Mouse (Mus musculus): ENCODE measurements around the gene Fxr2. TPM values are rescaled to one million over a fixed set of nuclear protein-coding genes. Genes with fewer than 3 reads are reported as not detected.
A peak's percentile ranks its signal among the peaks of the same experiment; 100 is the strongest.

The Fxr2 gene
- polyA plus RNA-seq, 1 experiment: 66.3 TPM

- TF ChIP-seq POLR2A (IDR thresholded peaks at IDR 0.05; ENCODE audit: borderline replicate concordance, control insufficient read depth, low read depth, low read length) (no peak), CTCF (IDR thresholded peaks at IDR 0.05; ENCODE audit: control insufficient read depth, insufficient read depth, low read length) (peak; percentile 19)
- no peak overlapping the region for H3K27ac ChIP-seq (ENCODE audit: control insufficient read depth, insufficient read depth, low read depth, low read length, poor library complexity)
- H3K4me3 ChIP-seq (replicated peaks; ENCODE audit: control insufficient read depth, low read depth, low read length): no peak overlapping the region
- 51% methylated on average over 1 of the region's 1 CpGs for WGBS
- peaks cover 1% of the 10 kb centered on the region; the same call in 1 of the 2 replicates for H3K4me1 ChIP-seq (ENCODE audit: control insufficient read depth, insufficient read depth, low read length)
These were observed 3.0 kb upstream of the Fxr2 start for GRCm38 (mm10) chr11:69629802-69630201.

GRCm38 (mm10) chr11:69633128-69633866 is 507 bp downstream of the Fxr2 start:
- TF ChIP-seq POLR2A (IDR thresholded peaks at IDR 0.05; ENCODE audit: borderline replicate concordance, control insufficient read depth, low read depth, low read length) (no peak), CTCF (IDR thresholded peaks at IDR 0.05; ENCODE audit: control insufficient read depth, insufficient read depth, low read length) (no peak)
- WGBS: under 1% methylated on average over 48 of the region's 50 CpGs
- peak overlapping the region; percentile 99 for H3K4me3 ChIP-seq (replicated peaks; ENCODE audit: control insufficient read depth, low read depth, low read length)

GRCm38 (mm10) chr11:69635471-69635870 is 2.7 kb downstream of the Fxr2 start:
- peaks cover 1% of the 10 kb centered on the region; the same call in 1 of the 2 replicates for H3K4me1 ChIP-seq (ENCODE audit: control insufficient read depth, insufficient read depth, low read length)
- H3K27ac ChIP-seq (ENCODE audit: control insufficient read depth, insufficient read depth, low read depth, low read length, poor library complexity): no peak overlapping the region
- TF ChIP-seq CTCF (IDR thresholded peaks at IDR 0.05; ENCODE audit: control insufficient read depth, insufficient read depth, low read length) (no peak), POLR2A (IDR thresholded peaks at IDR 0.05; ENCODE audit: borderline replicate concordance, control insufficient read depth, low read depth, low read length) (no peak)
- no peak overlapping the region for H3K4me3 ChIP-seq (replicated peaks; ENCODE audit: control insufficient read depth, low read depth, low read length)
- WGBS: 75% methylated on average over 3 of the region's 3 CpGs

More at GRCm38 (mm10) chr11:69633128-69633866, 507 bp downstream of the Fxr2 start:
- H3K27ac ChIP-seq (ENCODE audit: control insufficient read depth, insufficient read depth, low read depth, low read length, poor library complexity): peak overlapping the region; percentile 87
- peaks cover 1% of the 10 kb centered on the region; the same call in 1 of the 2 replicates for H3K4me1 ChIP-seq (ENCODE audit: control insufficient read depth, insufficient read depth, low read length)

GRCm38 (mm10) chr11:69645860-69646259 is 13.1 kb downstream of the Fxr2 start:
- TF ChIP-seq CTCF (IDR thresholded peaks at IDR 0.05; ENCODE audit: control insufficient read depth, insufficient read depth, low read length): no peak
- TF ChIP-seq POLR2A (IDR thresholded peaks at IDR 0.05; ENCODE audit: borderline replicate concordance, control insufficient read depth, low read depth, low read length): no peak
- no peak overlapping the region for H3K27ac ChIP-seq (ENCODE audit: control insufficient read depth, insufficient read depth, low read depth, low read length, poor library complexity)
- 86% methylated on average over 5 of the region's 5 CpGs for WGBS

GRCm38 (mm10) chr11:69653399-69653798 is 20.6 kb downstream of the Fxr2 start:
- H3K4me3 ChIP-seq (replicated peaks; ENCODE audit: control insufficient read depth, low read depth, low read length): no peak overlapping the region
- H3K27ac ChIP-seq (ENCODE audit: control insufficient read depth, insufficient read depth, low read depth, low read length, poor library complexity): no peak overlapping the region
- no peak for TF ChIP-seq CTCF (IDR thresholded peaks at IDR 0.05; ENCODE audit: control insufficient read depth, insufficient read depth, low read length)
- TF ChIP-seq POLR2A (IDR thresholded peaks at IDR 0.05; ENCODE audit: borderline replicate concordance, control insufficient read depth, low read depth, low read length): no peak
- no peaks in the 10 kb centered on the region; the same call in 1 of the 2 replicates for H3K4me1 ChIP-seq (ENCODE audit: control insufficient read depth, insufficient read depth, low read length)
- WGBS: 88% methylated on average over 5 of the region's 5 CpGs

More at GRCm38 (mm10) chr11:69645860-69646259, 13.1 kb downstream of the Fxr2 start:
- Histone ChIP-seq H3K4me3 (replicated peaks; ENCODE audit: control insufficient read depth, low read depth, low read length) (no peak overlapping the region), H3K4me1 (ENCODE audit: control insufficient read depth, insufficient read depth, low read length) (no peaks in the 10 kb centered on the region)

- TF ChIP-seq POLR2A (IDR thresholded peaks at IDR 0.05; ENCODE audit: borderline replicate concordance, control insufficient read depth, low read depth, low read length) (no peak), CTCF (IDR thresholded peaks at IDR 0.05; ENCODE audit: control insufficient read depth, insufficient read depth, low read length) (no peak)
- Histone ChIP-seq H3K4me1 (ENCODE audit: control insufficient read depth, insufficient read depth, low read length) (no peaks in the 10 kb centered on the region; the same call in 1 of the 2 replicates), H3K27ac (ENCODE audit: control insufficient read depth, insufficient read depth, low read depth, low read length, poor library complexity) (peak overlapping the region; percentile 8; the same call in 1 of the 2 replicates), H3K4me3 (replicated peaks; ENCODE audit: control insufficient read depth, low read depth, low read length) (no peak overlapping the region)
- WGBS: 37% methylated on average over 9 of the region's 9 CpGs
These were observed 22.0 kb downstream of the Fxr2 start for GRCm38 (mm10) chr11:69654760-69655159.

GRCm38 (mm10) chr11:69655264-69656064 is 22.7 kb downstream of the Fxr2 start, which contains the start of gene Sox15:
Gene Sox15, plus strand, starts transcription at chr11:69655314.
- H3K4me1 ChIP-seq (ENCODE audit: control insufficient read depth, insufficient read depth, low read length): no peaks in the 10 kb centered on the region; the same call in 1 of the 2 replicates
- TF ChIP-seq CTCF (IDR thresholded peaks at IDR 0.05; ENCODE audit: control insufficient read depth, insufficient read depth, low read length) (peak; percentile 71), POLR2A (IDR thresholded peaks at IDR 0.05; ENCODE audit: borderline replicate concordance, control insufficient read depth, low read depth, low read length) (no peak)
- 57% methylated on average over 34 of the region's 34 CpGs for WGBS
- H3K4me3 ChIP-seq (replicated peaks; ENCODE audit: control insufficient read depth, low read depth, low read length): no peak within 1 kb of the TSS
- peak within 1 kb of the TSS; percentile 9; the same call in 1 of the 2 replicates for H3K27ac ChIP-seq (ENCODE audit: control insufficient read depth, insufficient read depth, low read depth, low read length, poor library complexity)

- Histone ChIP-seq H3K27ac (ENCODE audit: control insufficient read depth, insufficient read depth, low read depth, low read length, poor library complexity) (no peak overlapping the region), H3K4me1 (ENCODE audit: control insufficient read depth, insufficient read depth, low read length) (no peaks in the 10 kb centered on the region; the same call in 1 of the 2 replicates), H3K4me3 (replicated peaks; ENCODE audit: control insufficient read depth, low read depth, low read length) (no peak overlapping the region)
- TF ChIP-seq POLR2A (IDR thresholded peaks at IDR 0.05; ENCODE audit: borderline replicate concordance, control insufficient read depth, low read depth, low read length) (no peak), CTCF (IDR thresholded peaks at IDR 0.05; ENCODE audit: control insufficient read depth, insufficient read depth, low read length) (no peak)
- WGBS: 87% methylated on average over 5 of the region's 5 CpGs
These were observed 23.3 kb downstream of the Fxr2 start for GRCm38 (mm10) chr11:69656065-69656455.
